Mouse (Mus musculus) E14TG2a.4 (cell line): ENCODE results near the gene Mrps25.

Experiments used
- CTCF ChIP-seq: conservative IDR thresholded peaks from 2 replicates; pipeline ENCODE4 v1.5.1; 2014; ENCODE audit warnings: low read length
- NANOG ChIP-seq: IDR thresholded peaks from 2 replicates; pipeline ENCODE4 v1.6.1; 2014; ENCODE audit warnings: borderline replicate concordance, low read length, mixed read lengths
- POU5F1 ChIP-seq: IDR thresholded peaks from 2 replicates; pipeline ENCODE4 v1.6.1; 2014; ENCODE audit warnings: low read length, borderline replicate concordance

GRCm38 (mm10) chr6:92184178-92184577 lies 345 bp upstream of the Mrps25 start:
- TF ChIP-seq CTCF (no peak), NANOG (no peak), POU5F1 (no peak)
